16 mouse cellular contexts compared by ENCODE assay signal in genomic region chr3:53036941-53037340, GRCm38 (mm10).
"Had no signal": no experiment of that assay in that cellular context is flagged by ENCODE, and none has a peak within 500 bp of the region (broad histone marks: within the 10 kb centered on the region; RNA-seq: fewer than 3 reads in every experiment).

No protein-coding gene starts in this region.

- H3K36me3 ChIP-seq: limb, embryonic 13.5 days; midbrain, embryonic 10.5 days; neural tube, embryonic 12.5 days had no signal

- DNase-seq: kidney, adult 8-10 months; kidney, postnatal 4 days; left cerebral cortex, postnatal 4 days; lung, adult 18-20 months; midbrain, embryonic 14.5 days; right cerebral cortex, postnatal 4 days; spleen, adult 18-20 months; thymus, adult 18-20 months had no signal

- H3K27ac ChIP-seq: kidney, postnatal 0 days; layer of hippocampus, adult 2 months; limb, embryonic 13.5 days; liver, embryonic 14.5 days; midbrain, embryonic 10.5 days; neural tube, embryonic 12.5 days had no signal

- H3K4me3 ChIP-seq: layer of hippocampus, adult 2 months; limb, embryonic 13.5 days; midbrain, embryonic 10.5 days; myocyte; neural tube, embryonic 12.5 days had no signal

- ATAC-seq: intestine, postnatal 0 days had no signal
